Mouse (Mus musculus) spleen, postnatal 4 days (tissue): ENCODE results near the gene 9830107B12Rik.
"Not testable (repeated sequence)": the region's sequence is repeated elsewhere in the genome, so short reads cannot be mapped to it uniquely, and the experiment has no call there.

ENCODE experiments used
- DNase-seq, 2 experiments: peaks; one replicate each; pipeline ENCODE4 v3.0.0; 2022; ENCODE audit warnings: low spot score in 2 of 2

9830107B12Rik gene

DNA sequence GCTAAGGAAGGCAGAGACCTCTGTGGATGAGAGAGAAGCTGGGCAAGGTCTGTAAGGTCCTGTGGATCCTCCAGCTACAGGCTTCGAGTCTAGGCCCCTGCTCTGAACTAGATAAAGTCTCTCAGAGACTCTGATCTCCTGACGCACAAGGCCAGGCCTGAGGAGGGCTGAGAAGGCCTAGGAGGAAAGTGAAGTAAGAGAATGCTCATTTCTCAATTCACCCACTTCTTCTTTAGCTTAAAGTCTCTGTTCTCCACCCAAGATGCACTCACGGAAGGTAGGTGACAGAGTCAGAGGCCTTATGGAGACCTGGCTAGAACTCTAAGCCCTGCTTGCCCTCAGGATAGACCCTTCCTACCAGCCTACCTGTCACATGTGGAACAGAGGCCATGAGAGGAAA is at the start of gene 9830107B12Rik:
Gene 9830107B12Rik (minus strand): TSS at position 149 of the 400 bp plus-strand sequence.
- DNase-seq = no peak

- no peak for DNase-seq
These were observed 46.3 kb upstream of the 9830107B12Rik start for GRCm38 (mm10) chr17:48192366-48192765.

DNA sequence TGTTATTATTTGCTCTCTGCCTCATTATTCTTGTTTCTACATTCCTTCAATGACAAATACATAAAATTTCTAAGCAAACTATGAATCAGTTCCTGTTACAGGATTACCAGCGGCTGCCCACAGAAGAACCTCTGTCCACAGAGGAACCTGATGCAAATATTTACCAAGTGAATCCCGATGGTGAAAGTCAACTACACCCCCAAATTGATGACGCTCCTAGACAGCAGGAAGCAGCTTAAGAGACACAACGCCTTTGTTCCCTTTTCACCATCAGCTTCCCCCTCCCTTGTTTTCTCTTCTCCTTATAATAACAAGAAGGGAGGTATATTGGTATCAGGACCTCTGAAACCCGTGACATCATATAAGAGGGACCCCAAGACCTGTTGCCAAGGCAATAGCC is 39.2 kb upstream of the 9830107B12Rik start:
- no peak for DNase-seq

DNA sequence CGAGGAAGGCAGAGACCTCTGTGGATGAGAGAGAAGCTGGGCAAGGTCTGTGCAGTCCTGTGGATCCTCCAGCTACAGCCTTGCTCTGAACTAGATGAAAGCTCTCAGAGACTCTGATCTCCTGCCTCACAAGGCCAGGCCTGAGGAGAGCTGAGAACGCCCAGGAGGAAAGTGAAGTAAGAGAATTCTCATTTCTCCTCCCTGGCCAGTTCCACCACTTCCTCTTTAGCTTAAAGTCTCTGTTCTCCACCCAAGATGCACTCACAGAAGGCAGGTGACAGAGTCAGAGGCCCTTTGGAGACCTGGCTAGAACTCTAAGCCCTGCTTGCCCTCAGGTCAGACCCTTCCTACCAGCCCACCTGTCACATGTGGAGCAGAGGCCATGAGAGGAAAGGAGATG is 21.0 kb upstream of the 9830107B12Rik start, which contains the start of gene A530064D06Rik:
Gene A530064D06Rik (minus strand): TSS at position 173 of the 400 bp plus-strand sequence.
- DNase-seq = not testable (repeated sequence)

DNA sequence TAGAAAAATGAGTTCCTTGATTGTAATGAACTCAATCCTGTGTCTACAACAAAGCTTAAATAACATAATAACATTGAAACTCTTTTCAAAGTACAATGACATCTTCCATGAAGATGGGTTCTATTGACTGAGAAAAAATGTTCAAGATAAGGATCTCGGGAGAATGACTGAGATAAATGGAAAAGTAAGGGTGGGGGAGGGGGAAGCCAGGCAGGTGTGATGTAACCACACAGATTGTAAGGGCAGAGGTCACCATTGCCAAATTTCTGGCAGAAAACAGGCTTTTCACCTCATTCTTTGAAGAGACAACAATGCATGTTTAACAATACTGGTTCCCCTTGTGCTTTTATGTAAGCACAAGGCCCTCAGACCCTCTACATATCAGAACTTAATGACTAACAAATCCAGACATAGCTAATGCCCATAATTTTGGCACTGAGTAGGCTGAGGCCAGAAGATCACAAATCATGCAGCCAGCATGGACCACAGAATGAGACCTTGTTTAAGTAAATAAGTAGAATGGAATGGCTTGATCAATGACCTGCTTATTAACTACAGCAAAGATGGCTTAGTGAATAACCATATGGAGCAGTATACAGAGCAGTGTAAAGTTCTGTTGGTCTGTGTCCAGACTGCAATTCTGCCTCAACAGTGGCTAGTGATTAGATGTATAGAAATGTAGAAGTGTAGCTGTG is 11.5 kb upstream of the 9830107B12Rik start:
- no peak for DNase-seq

- no peak for DNase-seq
These were observed 13.3 kb downstream of the 9830107B12Rik start for GRCm38 (mm10) chr17:48132810-48133209.

DNA sequence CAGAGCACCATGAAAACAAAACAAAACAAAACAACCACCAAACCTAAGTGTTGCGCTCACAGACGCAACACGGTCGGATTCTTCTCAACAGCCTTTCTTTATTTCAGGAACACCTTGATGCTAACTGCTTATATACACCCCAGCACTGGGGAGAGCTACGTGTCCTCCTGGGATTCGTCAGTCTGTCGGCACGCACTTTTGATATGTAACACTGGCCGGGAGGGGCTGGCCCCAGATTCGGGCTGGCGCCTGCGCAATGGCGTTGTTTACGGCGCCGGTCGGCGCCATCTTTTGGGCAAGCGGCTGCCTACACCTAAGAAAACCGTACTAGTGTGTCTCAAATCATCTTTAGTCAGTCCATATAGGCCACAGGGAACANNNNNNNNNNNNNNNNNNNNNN is 25.6 kb downstream of the 9830107B12Rik start:
- no peak for DNase-seq

DNA sequence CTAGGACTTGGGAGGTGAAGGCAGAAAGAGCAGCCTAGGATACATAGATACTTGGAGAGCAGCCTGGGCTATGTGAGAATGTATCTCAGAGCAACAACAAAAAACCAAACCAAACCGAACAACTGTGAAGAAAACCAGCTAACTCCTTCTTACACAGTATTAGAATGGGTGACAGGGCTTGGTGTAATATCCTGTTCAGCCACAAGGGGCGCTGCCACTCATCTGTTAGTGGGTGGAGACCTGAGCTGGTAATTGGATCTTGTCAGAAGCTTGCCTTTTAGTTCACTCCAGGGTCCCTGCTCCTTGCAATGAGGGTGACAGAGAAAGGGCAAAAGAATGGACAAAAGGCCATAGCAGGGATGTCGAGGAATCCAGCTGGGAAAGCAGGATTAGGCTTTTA is 26.4 kb downstream of the 9830107B12Rik start:
- peak; percentile 81 to 93 for DNase-seq

DNA sequence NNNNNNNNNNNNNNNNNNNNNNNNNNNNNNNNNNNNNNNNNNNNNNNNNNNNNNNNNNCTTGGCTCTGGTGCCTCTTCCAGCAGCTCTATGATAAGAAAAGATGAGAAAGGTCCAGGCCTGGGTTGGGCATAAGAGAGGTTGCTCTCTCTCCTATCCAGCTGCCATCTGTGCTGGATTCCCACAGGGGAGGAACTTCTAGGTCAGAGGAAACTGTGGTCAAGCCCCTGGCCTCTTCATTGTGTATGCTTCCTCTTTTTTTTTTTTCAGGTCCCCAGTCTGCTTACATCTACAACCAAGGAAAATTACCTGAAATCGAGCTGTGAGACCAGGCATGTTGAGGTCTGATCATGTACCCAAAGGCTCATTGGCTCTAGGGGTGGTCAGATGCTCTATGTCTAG is 27.5 kb downstream of the 9830107B12Rik start:
- DNase-seq = no peak

DNA sequence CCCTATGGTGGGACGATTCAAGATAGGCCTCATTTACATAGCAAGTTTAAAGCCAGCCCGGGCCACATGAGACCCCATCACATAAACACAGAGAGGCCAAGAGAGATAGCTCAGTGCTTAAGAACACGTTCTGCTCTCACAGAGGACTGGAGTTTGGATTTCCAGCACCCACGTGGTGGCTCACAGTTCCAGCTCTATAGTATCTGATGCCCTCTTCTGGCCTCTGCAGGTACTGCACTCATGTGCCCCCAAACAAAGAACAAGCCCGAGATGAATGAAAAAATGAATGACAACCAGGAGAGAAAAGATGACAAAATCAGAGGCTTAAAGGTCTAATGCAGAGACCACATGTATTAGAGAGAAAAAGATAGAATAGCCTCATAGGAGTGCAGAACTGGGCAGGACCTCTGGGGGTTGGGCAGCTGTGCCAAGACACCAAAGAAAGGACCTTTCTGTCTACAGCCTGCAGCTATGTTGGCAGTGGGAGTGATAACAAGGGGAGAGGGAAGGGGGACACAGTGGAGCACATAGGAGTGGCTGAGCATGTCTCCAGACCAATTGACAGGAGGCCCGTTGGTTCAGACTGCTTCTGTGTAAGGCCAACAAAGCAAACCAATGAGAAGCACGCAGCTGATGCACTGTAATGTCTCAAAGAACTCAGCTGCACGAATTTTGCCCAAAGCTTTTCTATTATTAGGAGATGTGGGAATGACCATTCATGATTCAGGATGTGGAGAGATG is 35.4 kb downstream of the 9830107B12Rik start:
- DNase-seq = peak; percentile 40 to 78

DNA sequence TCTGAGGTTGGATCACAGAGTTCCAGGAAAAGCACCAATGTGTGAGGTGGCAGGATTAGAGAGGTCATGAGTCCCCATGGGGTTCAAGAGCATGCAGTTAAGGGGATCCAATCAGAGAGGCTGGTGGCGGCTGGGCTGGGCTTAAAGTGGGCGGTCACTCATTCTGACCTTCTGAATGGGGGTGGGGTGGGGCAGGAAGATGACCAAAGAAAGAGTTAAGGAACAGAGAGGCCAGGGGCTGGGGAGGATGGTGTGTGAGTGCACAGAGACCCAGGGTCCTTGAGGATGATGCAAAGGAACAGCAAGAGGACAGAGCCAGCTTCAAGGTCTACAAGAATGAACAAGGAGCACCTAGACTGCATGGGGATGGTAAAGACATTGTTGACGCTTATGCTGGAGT is 37.5 kb downstream of the 9830107B12Rik start:
- DNase-seq = no peak

DNA sequence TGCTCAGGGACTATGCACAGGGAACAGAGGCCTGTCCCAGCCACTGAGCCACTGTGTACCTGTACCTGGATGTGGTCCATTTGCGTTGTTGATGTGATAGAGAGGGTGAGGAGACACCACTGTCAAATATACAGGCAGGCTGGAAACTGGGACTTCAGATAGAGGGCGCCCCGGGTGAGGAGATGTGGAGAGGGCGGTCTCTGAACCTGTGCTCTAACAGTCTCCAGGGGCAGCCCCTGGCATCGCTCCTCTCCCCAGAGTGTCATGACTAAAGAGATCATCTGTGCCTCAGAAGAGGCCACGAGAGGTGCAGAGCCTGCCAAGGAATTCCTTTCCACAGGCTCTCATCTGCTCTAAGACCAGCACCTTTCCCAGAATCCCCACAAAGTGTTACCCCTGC is 38.2 kb downstream of the 9830107B12Rik start:
- DNase-seq = peak in 1 of 2 experiments; percentile 43

- DNase-seq = peak in 1 of 2 experiments; percentile 22
These were observed 38.7 kb downstream of the 9830107B12Rik start for GRCm38 (mm10) chr17:48107333-48107732.

GRCm38 (mm10) chr17:48100441-48101417 is 45.3 kb downstream of the 9830107B12Rik start:
- DNase-seq = peak; percentile 69 to 91

GRCm38 (mm10) chr17:48099312-48099711 is 46.8 kb downstream of the 9830107B12Rik start:
- DNase-seq = no peak

- no peak for DNase-seq
These were observed 47.6 kb downstream of the 9830107B12Rik start for GRCm38 (mm10) chr17:48098528-48098890.

DNA sequence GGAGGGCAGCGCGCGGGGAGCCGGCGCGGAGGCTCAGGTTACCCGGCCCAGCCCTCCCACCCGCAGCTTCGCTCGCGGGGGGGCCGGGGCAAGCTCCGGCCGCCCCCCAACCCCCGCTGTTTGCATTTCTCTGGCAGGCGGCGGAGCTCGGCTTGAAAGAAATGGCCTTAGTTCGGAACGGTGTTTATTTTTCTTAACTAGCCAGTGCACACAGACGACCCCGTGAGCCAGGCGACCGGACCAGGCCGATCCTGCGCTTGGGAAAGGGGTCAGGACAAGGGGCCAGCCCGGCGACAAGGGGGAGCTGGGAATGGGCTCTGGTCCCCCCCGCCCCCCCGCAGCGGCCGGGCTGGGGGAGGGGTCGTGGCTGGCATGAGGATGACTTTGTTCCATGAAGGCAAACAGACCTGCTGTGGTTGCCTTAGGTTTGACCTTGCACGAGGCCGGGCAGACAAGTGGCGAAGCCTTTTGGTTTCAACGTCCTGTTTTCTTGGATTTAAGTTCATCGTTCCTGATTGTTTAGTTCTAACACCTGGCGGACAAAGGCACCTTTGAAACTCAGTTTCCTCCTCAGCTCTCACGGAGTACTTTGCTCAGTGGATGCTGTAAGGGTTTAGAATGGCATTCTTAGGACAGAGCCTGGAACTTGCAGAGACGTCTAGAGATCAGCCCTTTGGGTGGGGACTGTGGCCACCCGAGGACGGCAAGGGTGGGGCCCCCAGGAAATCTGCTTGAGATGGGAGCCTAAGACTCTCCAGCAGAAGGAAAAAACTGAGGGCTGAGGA is 48.1 kb downstream of the 9830107B12Rik start:
- no peak for DNase-seq

DNA sequence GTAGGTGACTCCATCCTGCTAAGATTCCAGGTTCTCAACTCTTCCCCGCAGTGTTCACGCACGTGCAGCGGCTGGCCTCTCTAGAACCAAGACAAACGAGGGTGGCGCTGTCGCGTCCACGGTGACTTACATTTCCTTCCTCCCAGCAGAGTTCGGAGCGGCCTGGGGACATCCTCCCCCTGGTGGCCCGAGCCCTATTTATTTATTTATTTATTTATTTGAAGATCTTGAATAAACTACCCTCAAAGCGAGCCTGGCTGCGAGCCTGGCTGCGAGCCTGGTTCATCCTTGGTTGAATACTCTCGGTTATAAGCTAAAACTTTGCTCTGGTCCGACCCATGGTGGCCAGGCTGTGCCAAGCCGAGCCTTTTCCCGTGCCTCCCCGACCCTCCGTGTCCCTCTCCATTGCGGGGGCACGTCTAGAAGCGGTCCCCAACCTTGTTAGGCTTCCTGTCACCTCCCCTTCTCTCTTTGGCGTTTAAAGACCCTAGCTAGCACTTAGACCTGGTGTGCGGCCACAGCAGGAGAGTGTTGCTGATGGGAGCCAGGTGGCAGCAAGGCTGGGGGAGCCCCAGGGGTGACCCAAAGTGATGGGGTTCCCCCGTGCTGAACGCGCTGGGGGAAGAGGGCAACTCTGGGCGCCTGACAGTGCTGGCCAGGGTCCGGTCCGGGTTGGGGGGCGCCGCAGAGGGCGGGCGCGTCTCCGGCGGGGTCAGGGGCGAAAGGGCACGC is 48.9 kb downstream of the 9830107B12Rik start:
- DNase-seq = peak; percentile 38 to 73

- DNase-seq = peak in 1 of 2 experiments; percentile 55
These were observed 49.7 kb downstream of the 9830107B12Rik start for GRCm38 (mm10) chr17:48096321-48096720.

DNA sequence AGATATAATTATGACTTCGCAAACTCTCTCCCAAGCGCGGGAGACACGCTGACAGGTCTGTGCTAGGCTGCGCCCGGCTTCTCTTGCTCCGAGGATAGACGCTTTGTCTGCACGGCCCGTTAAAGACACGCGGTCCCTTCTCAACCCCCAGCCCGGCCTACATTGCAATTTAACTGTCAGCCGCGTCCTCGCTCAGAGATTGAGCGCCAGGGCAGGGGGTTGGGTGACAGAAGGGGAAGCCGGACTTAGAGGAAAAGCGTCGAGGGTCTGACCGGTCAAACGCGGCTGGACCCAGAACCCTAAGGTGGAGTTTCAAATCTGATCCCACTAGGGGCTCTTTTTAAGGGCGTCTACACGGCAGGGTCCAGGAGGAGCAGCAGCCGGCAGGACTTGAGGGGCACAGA is 50.3 kb downstream of the 9830107B12Rik start:
- no peak for DNase-seq
